Mouse (Mus musculus) lung, postnatal 0 days (tissue): ENCODE measurements at regions not wholly inside any gene's neighbourhood (a gene's known extent, or its start where the extent isn't known, plus 50 kb on each side); places are given as distances from the start of the nearest gene placed in this dataset.
A peak's percentile ranks its signal among the peaks of the same experiment; 100 is the strongest.

Experiments used
- ATAC-seq: fragments of 200-750 bp; cut with Nextera tagmentation; 2 replicates; pipeline ENCODE4 v1.8.0; 2017; ENCODE audit warnings: moderate library complexity
- DNase-seq: peaks from one replicate; pipeline ENCODE4 v3.0.0-alpha.2; 2016; ENCODE audit warnings: low spot score
- H3K27ac ChIP-seq: fragments of 300-500 bp; sonication (generic); 2 replicates; pipeline ENCODE4 v1.5.1; 2014; ENCODE audit warnings: antibody characterized with exemption, mild to moderate bottlenecking, low read length, mixed read lengths
- H3K27me3 ChIP-seq: fragments of 300-500 bp; sonication (generic); replicated peaks from 2 replicates; pipeline ENCODE4 v1.6.1; 2014; ENCODE audit warnings: low read length, mixed read lengths; ENCODE audit not compliant: insufficient read depth
- H3K36me3 ChIP-seq: fragments of 300-500 bp; sonication (generic); 2 replicates; pipeline ENCODE4 v1.6.1; 2014; ENCODE audit warnings: low read length, mixed read lengths; ENCODE audit not compliant: insufficient read depth
- H3K4me1 ChIP-seq: fragments of 300-500 bp; sonication (generic); 2 replicates; pipeline ENCODE4 v1.6.1; 2014; ENCODE audit warnings: antibody characterized with exemption, low read depth, low read length, mixed read lengths; ENCODE audit not compliant: insufficient read depth
- H3K4me2 ChIP-seq: fragments of 300-500 bp; sonication (generic); replicated peaks from 2 replicates; pipeline ENCODE4 v1.6.1; 2014; ENCODE audit warnings: low read depth, mild to moderate bottlenecking, low read length, moderate library complexity, mixed read lengths
- H3K4me3 ChIP-seq: fragments of 300-500 bp; sonication (generic); 2 replicates; pipeline ENCODE4 v1.5.1; 2014; ENCODE audit warnings: low read depth, low read length
- H3K9ac ChIP-seq: fragments of 300-500 bp; sonication (generic); replicated peaks from 2 replicates; pipeline ENCODE4 v1.6.1; 2014; ENCODE audit warnings: low read depth, mild to moderate bottlenecking
- H3K9me3 ChIP-seq: fragments of 300-500 bp; sonication (generic); 2 replicates; pipeline ENCODE4 v1.6.1; 2016; ENCODE audit warnings: low read length, mixed read lengths
- CTCF ChIP-seq: IDR thresholded peaks from 2 replicates; pipeline ENCODE4 v1.5.1; 2016; ENCODE audit warnings: antibody characterized with exemption, mild to moderate bottlenecking
- EP300 ChIP-seq: IDR thresholded peaks from 2 replicates; pipeline ENCODE4 v1.6.1; 2016; ENCODE audit warnings: antibody characterized with exemption, mild to moderate bottlenecking, control low read depth
- WGBS: fragments of 180-500 bp; shearing (Covaris S2); extraction: QIAGEN DNeasy Blood & Tissue Kit; methylation state at CpG from one replicate; pipeline ENCODE4 v1.1.7; 2014; 5-methylcytosine and 5-hydroxymethylcytosine counted together

GRCm38 (mm10) chr15:93189266-93189855 is 85.6 kb downstream of the Gxylt1 start:
- H3K27me3 ChIP-seq, result no peaks in the 10 kb centered on the region
- 89% methylated on average over 7 of the region's 7 CpGs for WGBS
- H3K9me3 ChIP-seq, result no peaks in the 10 kb centered on the region
- no peak overlapping the region for H3K4me2 ChIP-seq
- no peaks in the 10 kb centered on the region for H3K4me1 ChIP-seq
- H3K4me3 ChIP-seq, result no peak overlapping the region
- H3K36me3 ChIP-seq, result no peaks in the 10 kb centered on the region
- no peak for DNase-seq
- no peak for TF ChIP-seq EP300
- no peak for TF ChIP-seq CTCF
- H3K9ac ChIP-seq, result no peak overlapping the region
- ATAC-seq, result peak; percentile 17; the same call in 1 of the 2 replicates
- no peak overlapping the region for H3K27ac ChIP-seq

- TF ChIP-seq CTCF (no peak), EP300 (no peak)
- Histone ChIP-seq H3K36me3 (no peaks in the 10 kb centered on the region), H3K4me1 (no peaks in the 10 kb centered on the region), H3K4me2 (no peak overlapping the region), H3K9me3 (no peaks in the 10 kb centered on the region), H3K9ac (no peak overlapping the region), H3K4me3 (no peak overlapping the region), H3K27ac (no peak overlapping the region), H3K27me3 (no peaks in the 10 kb centered on the region)
- WGBS, result 82% methylated on average over 5 of the region's 5 CpGs
- ATAC-seq (no peak), DNase-seq (no peak)
These were observed 98.8 kb downstream of the Gxylt1 start for GRCm38 (mm10) chr15:93176221-93176620.

- no peaks in the 10 kb centered on the region for H3K9me3 ChIP-seq
- ATAC-seq (peak; percentile 64), DNase-seq (no peak)
- no peaks in the 10 kb centered on the region for H3K27me3 ChIP-seq
- H3K4me1 ChIP-seq, result no peaks in the 10 kb centered on the region
- H3K36me3 ChIP-seq, result no peaks in the 10 kb centered on the region
- no peak for TF ChIP-seq CTCF
- TF ChIP-seq EP300, result no peak
- 49% methylated on average over 3 of the region's 3 CpGs for WGBS
- no peak overlapping the region for H3K4me3 ChIP-seq
- H3K27ac ChIP-seq, result no peak overlapping the region
- H3K9ac ChIP-seq, result no peak overlapping the region
- H3K4me2 ChIP-seq, result no peak overlapping the region
These were observed 106.2 kb downstream of the Gxylt1 start for GRCm38 (mm10) chr15:93168784-93169183.

- Histone ChIP-seq H3K9me3 (no peaks in the 10 kb centered on the region), H3K4me1 (no peaks in the 10 kb centered on the region), H3K4me3 (no peak overlapping the region), H3K4me2 (no peak overlapping the region), H3K9ac (no peak overlapping the region), H3K27me3 (no peaks in the 10 kb centered on the region), H3K27ac (no peak overlapping the region), H3K36me3 (no peaks in the 10 kb centered on the region)
- DNase-seq (no peak), ATAC-seq (no peak)
- TF ChIP-seq CTCF, result no peak
- TF ChIP-seq EP300, result no peak
- 62% methylated on average over 9 of the region's 9 CpGs for WGBS
These were observed 107.5 kb downstream of the Gxylt1 start for GRCm38 (mm10) chr15:93167451-93167850.

GRCm38 (mm10) chr15:93161924-93162910 is 112.8 kb downstream of the Gxylt1 start:
- Histone ChIP-seq H3K36me3 (no peaks in the 10 kb centered on the region), H3K4me2 (peak overlapping the region; percentile 41), H3K4me1 (no peaks in the 10 kb centered on the region), H3K27me3 (no peaks in the 10 kb centered on the region), H3K9me3 (no peaks in the 10 kb centered on the region), H3K4me3 (no peak overlapping the region), H3K27ac (peak overlapping the region; percentile 48; the same call in 1 of the 2 replicates), H3K9ac (no peak overlapping the region)
- ATAC-seq (peak; percentile 56), DNase-seq (peak; percentile 9)
- 47% methylated on average over 25 of the region's 25 CpGs for WGBS
- no peak for TF ChIP-seq EP300
- TF ChIP-seq CTCF, result no peak

GRCm38 (mm10) chr15:93161329-93161728 is 113.7 kb downstream of the Gxylt1 start:
- no peaks in the 10 kb centered on the region for H3K9me3 ChIP-seq
- DNase-seq (peak; percentile 13), ATAC-seq (no peak)
- no peaks in the 10 kb centered on the region for H3K36me3 ChIP-seq
- H3K9ac ChIP-seq, result no peak overlapping the region
- H3K27me3 ChIP-seq, result no peaks in the 10 kb centered on the region
- no peaks in the 10 kb centered on the region for H3K4me1 ChIP-seq
- 55% methylated on average over 7 of the region's 7 CpGs for WGBS
- H3K4me2 ChIP-seq, result 0 out of 2 replicates have a peak overlapping the region, but pooled peaks have one; percentile 41
- no peak overlapping the region for H3K27ac ChIP-seq
- no peak overlapping the region for H3K4me3 ChIP-seq
- TF ChIP-seq CTCF (no peak), EP300 (no peak)
